Mouse (Mus musculus): ENCODE results near the gene Elavl1.
"Not testable (repeated sequence)": the region's sequence is repeated elsewhere in the genome, so short reads cannot be mapped to it uniquely, and the experiment has no call there.

Elavl1 gene

DNA sequence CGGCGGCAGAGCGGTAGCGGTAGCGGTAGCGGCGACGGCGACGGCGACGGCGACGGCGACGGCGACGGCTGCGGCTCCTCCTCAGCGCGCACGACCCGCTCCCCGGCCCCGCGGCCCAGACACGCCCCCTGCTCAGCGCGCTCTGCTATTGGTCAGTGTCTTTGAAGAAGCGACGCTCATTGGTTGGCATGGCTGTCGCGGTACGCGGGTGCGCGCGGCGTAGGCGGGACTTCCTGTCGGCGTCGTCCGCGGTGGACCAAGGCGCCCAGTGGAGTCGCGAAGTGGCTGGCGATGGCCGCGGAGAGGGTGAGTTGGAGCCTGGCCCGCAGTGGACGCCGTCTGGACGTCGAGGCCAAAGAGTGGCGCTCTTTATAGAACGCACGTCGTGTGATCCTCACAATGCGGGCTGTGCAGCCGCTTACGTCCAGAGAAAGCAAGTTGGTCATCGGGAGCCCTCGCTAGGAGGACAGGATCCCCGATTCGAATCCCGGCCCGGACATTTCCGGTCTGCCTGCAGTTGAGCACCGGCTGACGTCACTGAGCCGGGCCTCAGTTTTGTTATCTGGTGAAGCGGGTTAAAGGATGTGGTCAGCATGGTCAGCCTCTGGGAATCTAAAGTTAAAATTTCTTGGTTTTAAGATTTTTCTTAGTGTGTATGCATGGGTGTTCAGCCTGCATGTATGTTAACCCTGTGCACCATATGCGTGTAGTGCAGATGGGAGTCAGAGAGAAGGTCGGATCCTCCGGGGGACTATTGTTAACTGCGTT lies at the start of gene Elavl1, which contains the start of gene Ccl25:
Gene Elavl1 (minus strand): TSS at position 431 of the 768 bp plus-strand sequence.
Gene Ccl25 (plus strand): TSS at position 228 of the 768 bp plus-strand sequence.
- DNase-seq, result peak; percentile 98

DNA sequence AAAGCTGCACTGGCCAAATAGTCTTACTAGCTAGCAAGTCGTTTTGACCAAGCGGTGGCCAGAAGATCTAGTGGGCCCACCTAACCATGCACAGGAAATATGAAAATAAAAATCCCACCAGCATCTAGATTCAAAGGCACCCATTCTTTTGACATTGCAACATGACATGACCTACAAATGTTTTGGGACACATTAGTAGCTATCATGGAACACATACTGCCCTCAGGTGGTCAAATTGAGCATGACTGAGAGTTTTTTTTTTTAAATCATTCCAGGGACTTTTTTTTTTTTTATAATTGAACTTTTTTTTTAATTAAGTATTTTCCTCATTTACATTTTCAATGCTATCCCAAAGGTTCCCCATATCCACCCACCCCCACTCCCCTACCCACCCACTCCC lies 47.4 kb upstream of the Elavl1 start:
- DNase-seq, result peak; percentile 27

DNA sequence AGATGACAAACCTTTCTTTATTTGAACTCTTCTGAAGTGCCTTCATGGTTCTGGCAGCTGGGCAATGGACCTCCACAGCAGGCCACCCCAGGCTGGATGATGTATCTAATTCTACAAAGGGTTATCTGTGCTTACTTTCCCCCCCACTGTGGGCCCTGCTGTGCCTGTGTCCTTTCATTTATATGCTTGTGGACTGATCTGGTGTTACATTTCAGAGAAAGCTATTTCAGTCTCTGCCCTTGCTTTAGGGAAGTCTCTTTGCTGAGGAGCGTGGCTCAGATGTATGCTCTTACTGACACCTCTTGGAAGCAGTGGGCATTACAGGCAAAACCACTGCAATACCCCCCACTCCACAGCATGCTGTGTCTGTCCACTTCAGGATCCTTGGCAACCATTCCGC lies 44.9 kb upstream of the Elavl1 start:
- DNase-seq, result peak; percentile 21

DNA sequence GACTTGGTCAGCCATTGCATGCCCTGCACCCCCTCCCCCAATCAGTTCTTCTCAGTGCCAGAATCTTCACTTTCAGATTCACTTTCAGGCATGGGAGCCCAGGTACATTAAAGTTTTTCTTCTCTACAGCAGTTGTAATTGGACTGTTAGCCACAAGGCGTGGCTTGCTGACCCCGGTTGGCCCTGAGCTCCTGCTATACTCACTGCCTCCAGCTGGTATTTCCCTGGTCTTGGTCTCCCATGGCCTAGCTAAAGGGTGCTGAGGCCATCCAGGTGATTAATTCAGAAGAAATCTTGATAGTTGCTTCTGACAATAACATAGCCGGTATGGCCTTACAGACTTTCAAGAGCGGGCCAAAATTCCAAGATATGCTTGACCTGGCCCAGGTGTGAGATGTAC lies 43.3 kb upstream of the Elavl1 start:
- no peak for DNase-seq

DNA sequence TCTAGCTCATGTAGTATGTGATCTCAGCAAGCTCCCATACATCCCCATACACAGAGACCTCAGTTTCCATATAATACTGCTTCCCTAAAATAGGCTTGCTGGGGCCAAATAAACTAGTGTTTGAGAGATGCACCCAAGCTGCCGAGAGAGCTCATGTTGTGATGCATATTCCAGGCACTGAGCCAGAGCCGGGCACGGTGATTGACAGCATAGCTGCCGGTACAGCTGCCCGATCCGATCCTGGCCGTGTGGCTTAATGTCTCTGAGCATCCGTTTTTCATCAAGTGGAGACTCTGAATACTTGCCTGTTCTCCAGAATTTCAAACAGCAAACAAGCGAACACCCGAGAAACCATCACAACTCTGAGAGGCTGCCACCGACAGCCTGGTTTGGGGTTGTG lies 42.6 kb upstream of the Elavl1 start:
- DNase-seq, result no peak

DNA sequence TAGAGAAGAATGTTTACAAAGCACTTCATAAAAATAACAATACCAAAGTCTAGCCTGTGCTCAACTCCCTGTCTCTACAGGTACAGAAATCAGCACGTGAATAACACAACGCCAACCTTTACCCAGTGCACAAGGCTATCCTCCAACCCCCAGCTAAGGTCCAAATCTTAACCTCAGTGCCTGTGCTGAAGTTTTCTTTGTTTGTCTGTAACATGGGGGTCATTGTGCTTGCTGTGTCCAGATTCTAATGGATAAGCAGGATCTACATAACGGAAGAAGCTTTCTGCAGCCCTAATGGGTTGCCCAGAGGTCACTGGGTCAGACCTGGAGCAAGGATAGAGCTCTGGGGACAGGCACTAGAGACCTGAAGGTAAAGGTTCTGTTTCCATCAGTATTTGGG lies 41.0 kb upstream of the Elavl1 start:
- no peak for DNase-seq

DNA sequence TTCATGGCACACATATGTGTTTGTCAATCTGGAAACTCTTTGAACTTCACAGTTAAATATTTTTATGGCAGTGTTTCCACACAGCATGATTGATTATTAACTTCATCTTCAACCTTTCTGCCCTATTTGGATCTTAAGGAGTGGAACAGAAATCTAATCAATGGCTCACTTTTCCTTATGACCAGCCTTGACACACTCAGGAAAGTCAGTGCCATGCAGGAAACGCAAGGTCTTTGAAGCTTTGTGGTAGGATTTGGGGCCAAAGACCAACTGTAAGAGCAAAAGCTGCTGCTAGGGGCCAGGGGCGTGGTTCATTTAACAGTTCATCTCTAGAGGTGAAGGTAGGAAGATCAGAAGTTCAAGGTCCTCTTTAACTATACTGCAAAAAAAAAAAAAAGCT lies 35.7 kb upstream of the Elavl1 start:
- DNase-seq, result no peak

DNA sequence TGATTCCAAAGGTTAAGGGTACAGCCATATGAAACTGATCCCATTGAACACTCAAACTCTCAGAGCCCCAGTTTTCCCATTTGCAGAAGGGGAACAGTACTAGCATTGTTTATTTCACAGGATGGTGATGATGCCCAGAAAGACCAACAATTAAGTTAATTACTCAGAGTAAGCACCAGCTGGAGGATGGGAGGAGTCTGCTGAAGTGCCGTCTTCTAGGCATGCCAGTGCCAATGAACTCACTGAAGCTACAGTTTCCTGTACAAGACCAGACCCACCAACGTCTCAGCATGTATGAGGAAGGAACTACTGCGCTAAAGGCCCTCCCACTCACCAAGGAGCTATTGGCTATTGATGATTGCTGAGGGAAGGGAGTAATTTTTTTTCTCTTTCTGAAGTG lies 34.1 kb upstream of the Elavl1 start:
- DNase-seq, result peak; percentile 75

DNA sequence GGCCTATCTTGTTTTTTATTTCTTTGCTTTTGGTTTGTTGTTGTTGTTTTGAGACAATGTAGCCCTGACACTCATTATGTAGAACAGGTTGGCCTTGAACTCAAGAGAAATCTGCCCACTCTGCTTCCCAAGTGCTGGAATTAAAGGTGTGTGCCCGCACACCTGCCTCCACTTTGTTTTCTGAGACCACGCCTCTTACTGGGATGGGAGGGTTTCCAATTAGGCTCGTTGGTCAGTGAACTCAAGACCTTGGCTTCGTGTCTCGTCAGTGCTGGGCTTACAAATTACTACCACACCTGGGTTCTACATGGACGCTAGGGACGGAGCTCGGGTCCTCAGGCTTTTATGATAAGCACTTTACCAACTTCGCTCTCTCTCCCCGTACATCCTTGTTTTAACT lies 30.2 kb upstream of the Elavl1 start:
- DNase-seq, result no peak

DNA sequence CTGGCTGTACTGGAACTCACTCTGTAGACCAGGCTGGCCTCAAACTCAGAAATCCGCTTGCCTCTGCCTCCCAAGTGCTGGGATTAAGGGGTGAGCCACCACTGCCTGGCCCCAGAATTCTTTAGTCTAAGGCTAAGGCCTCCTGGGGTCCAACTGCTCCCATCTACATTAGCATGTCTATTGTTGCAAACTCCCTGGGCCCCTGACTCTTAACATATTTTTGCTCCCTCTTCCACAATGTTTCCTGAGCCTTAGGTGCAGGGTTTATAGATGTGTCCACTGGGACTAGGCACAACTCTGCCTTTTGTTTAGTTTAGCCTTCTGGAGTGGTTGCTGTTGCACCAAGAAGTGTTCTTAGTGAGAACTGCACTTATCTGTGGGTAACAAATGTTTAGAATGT lies 29.3 kb upstream of the Elavl1 start:
- no peak for DNase-seq

DNA sequence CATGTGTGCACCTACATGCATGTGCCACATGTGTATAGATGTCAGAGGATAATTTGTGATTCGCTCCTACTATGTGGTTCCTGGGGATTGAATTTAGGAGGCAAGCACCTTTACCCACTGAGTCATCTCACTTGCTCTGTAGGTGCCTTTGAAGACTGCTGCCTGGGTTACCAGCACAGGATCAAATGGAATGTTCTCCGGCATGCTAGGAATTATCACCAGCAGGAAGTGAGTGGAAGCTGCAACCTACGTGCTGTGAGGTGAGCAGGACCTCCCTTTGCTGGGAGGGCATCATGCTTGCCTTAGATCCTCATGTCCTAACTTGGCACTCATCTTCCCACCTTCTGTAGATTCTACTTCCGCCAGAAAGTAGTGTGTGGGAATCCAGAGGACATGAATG lies 28.5 kb upstream of the Elavl1 start:
- no peak for DNase-seq

DNA sequence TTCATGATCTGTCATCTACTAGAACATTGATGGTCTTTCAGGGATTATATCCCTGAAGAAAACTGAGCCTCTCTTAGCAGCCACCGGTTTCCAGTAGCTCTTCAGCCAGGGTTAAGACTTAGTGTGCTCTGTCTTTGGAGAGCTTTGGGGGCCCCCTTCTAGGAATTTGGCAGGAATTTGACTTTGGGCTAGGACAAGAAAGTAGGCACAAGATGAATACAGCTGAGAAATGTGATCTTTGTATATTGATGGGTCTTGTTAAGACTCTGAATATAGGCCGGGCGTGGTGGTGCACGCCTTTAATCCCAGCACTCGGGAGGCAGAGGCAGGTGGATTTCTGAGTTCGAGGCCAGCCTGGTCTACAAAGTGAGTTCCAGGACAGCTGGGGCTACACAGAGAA lies 27.3 kb upstream of the Elavl1 start:
- not testable (repeated sequence) for DNase-seq

DNA sequence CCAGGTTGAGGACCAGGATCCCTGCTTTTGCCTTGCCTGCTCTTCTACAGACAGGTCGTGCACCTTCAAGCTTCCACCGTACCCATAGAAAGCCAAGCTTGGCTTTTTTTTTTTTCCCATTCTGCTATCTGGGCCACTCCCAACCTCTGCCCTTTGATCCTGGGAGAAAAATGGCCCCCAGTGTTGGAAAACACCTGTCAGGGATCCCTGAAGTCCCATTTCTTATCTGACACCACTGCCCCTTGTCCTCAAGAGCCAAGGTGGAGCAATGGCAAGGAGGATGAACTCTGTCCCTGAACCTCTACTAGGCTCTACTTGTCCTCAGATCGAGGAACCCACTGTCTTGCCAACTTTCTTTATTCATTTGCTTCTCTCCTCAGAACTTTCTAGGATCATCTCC lies 25.4 kb upstream of the Elavl1 start:
- no peak for DNase-seq

DNA sequence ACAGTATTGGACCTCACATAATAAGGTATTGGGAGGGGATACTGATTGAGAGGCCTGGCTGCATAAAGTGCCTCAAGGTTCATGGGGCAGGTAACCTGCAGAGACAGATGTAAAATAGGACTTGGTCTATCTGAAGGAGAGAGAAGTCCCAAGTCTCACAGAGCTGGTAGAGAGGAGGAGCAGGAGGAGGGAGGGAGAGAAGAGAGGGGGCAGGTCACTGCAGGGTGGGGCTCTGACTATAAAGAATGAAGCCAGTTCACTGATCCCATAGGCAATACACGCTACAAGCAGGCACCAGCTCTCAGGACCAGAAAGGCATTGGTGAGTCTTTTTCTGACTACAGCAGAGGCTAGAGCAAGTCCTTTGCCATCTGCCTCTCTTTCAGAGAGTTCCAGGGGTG lies 24.1 kb upstream of the Elavl1 start:
- DNase-seq, result no peak

DNA sequence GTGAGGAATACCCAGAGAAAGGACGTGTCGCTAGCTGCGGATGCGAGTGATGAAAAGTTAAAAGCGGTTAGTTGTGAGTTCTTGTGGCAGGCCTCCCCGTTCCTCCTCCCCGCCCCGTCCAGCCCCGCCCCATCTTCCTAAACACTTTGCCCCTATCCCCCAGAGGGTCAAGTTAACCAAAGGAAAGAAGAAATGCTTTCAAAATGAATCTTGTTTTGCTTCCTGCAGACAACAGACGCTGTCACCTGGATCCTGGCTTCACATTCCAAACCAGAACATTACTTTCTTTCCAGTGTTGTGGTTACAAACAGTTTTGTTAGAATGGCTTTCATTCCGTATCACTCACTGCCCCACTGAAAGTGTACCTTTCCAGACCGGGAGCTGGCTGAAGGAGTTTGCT lies 23.1 kb upstream of the Elavl1 start:
- DNase-seq, result no peak

DNA sequence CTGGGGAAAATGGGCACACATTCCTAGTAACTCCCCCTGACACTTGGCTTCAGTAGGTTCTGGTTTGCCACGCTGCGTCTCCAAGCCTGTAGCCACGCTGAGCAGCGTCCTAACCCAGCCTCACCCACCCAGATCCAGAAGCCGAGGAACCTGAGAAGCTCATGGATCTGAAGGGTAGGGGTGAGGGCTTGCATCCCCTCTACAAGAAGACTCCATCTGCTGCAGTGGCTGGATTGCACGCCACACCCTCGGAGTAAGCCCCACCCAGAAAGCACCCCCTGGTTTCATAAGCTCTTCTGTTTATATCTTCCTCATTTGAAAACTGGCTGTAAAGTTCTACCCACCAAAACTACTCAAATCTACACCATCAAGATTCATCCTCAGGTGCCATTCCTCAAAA lies 22.4 kb upstream of the Elavl1 start:
- DNase-seq, result no peak

DNA sequence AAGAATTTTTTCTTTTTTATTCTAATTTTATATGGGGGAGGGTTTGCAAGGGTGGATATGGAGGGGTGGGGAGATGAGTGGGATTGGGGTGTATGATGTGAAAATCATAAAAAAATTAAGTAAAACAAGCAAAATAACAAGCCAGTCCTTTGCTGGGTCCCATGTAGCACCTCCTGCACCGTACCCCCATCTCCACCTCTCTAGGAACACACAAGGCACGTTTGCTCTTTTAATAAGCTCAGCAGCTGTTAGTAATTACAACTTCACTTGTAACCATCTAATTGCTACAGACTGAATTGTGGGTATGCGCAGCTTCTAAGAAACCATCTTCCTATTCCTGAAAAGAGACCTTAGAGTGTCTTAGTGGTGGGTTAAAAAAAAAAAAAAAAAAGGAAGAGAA lies 15.0 kb upstream of the Elavl1 start:
- no peak for DNase-seq

DNA sequence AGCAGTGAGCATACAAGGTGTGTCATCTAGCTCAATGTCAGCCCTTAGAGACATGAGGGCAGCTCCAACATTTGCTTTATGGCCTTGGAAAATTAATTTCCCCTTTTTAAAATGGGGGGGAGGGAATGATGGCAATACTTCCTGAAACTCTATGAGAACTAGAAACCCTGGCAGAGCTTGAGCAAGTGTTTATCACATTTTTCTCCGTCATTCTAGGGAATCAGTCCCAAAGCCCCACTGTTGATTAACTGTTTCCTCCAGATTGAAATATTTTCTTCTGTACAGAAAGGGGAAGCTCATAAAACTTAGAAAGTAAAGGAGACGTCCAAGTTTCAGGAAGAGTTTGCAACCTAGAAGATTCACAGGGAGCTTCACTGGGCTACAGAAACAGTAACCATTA lies 10.5 kb upstream of the Elavl1 start:
- DNase-seq, result no peak

DNA sequence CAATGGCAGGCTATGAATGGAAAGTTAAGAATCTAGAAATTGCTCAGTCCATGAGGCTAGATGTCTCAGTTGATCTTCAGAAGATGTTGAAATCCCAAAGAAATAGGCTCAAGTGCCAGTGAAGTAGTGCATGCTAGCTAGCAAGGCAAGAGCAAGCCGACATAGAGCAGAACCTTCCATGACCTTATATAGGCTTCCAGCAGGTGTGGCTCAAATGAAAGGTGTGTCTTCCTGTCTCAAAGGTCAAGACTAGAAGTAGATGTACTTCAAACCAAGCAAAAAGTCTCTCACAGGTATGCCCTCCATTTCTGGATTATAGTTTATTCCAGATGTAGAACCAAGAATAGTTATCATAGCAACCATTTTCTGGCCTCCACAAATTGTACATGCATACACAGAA lies 8.8 kb upstream of the Elavl1 start:
- DNase-seq, result no peak

DNA sequence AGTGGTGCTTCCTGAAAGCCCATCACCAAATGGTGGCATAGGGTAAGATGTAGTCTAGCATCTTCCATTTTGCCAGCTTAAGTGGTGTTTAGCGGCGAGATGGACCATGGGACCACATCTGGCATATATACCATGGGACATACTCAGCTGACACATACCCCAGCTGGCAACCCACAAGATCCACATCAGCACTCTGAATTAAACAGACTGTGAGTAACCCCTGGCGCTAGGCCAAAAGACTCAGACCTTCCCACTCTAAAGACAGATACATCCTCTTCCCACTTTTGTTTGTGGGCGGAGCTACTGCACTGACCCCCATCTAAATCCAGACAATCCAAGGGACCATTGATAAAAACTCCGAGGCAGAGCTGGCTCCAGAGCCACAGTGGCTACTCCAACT lies 3.8 kb upstream of the Elavl1 start:
- DNase-seq, result peak; percentile 48

DNA sequence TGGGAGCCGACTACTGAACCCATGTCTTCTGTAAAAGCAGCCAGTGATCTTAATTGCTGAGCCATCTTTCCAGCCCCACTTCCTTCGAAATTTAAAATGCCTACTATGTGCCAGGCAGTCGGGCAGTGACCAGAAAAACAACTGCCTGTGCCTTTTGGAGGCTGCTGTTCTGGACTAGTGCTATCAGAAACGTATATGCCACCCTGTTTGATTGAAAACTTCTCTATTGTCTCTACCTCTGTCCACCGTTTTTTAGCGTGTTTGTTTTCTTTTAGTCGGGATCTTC lies 481 bp upstream of the Elavl1 start:
- DNase-seq, result no peak

DNA sequence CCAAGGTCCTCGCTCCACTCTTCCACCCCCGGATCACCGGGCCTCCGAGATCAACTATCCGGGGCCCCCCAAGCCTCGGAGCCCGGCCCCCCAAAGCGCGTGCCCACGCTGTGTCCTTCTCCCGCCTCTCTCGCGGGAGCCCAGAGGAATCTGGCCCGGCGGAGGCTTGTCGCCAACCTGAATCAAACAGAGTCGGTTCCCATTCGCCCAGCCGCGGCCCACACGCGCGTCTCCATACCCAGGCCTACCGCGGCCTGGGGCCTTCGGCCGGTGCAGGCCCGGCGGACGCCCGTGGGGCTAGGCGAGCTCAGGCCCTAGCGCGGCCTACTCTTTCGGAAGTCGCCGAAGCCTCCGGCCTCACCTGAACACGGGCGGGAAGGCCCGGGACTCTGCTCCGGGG lies 688 bp downstream of the Elavl1 start:
- no peak for DNase-seq

DNA sequence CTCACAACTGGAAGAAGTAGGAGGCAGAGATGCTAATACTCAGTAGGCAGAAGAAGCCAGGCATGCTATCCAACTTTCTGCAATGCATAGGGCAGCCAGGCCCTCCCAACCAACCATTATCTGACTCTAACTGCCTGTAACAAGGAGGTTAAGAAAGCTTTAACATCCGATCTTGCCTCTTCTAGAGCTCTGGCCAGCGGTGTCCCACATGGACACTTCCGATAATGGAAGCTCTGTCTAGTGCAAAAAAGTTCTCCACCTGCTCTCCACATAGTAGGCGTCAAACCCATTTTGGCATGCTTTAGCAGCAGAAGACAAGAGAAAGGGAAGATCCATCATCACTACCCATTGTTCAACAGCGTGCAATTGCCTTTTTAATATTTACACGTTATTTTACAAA lies 1.3 kb downstream of the Elavl1 start:
- DNase-seq, result peak; percentile 5

DNA sequence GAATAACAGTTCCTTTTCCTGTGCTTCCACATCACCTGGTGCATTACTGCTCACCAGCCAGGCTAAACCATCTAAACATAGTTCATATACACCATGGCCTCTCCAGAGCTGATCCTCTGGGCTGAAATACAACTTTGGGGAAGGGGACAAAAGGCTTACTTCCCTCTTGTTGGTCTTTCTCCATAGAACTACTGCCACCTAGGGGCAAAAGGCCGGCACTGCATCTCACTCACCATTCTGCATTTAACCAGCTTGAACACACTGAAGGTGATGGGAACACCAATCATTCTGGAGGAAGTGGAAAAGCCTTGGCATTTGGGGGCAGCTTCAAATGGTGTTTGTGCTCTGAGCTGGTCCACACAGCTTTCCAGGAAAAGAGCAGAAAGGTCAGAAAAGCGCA lies 2.7 kb downstream of the Elavl1 start:
- peak; percentile 93 for DNase-seq

DNA sequence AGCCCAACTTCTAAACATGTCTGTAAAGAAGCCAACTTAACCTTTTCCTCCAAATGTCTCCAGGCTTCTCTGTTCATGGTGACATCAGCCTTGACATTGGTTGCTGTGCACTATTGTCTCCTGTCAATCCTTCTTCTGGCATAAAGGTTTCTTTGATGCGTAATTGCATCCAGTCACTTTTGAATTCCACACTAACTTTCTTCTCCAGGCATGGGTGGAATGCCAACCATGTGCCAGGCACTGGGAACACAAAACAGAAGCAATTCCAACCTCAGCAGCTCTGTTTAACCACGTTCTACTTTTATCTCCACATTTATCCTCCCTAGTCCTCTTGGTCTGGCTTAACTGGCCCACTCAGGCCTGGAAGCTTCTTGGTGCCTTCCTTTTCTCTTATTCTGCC lies 4.2 kb downstream of the Elavl1 start:
- DNase-seq, result no peak

DNA sequence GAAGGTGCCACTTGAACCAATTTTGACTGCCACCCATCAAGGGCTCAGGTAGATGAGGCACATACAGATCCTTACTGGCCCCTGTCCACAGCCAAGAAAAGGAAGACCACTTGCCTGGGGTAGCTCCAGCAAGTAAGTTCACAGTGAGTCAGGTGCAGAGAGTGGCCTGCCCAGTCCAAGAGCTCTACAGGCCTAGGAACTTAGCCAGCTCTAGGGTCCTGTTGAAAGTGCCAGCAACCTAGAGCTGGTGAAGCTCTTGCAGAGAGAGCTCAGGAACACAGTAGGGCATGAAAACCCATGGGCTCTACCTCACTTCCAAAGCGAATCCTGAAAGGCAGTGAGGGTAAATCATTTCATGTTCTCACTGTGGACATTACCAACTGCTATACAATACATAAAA lies 4.8 kb downstream of the Elavl1 start:
- no peak for DNase-seq
